Mouse (Mus musculus): Measurements from ENCODE around the gene Kcnma1. TPM values are rescaled to one million over a fixed set of nuclear protein-coding genes. Genes with fewer than 3 reads are reported as not detected.

Kcnma1 gene
- polyA plus RNA-seq, 1 experiment from 2014 or later, result 0.05 TPM

DNA sequence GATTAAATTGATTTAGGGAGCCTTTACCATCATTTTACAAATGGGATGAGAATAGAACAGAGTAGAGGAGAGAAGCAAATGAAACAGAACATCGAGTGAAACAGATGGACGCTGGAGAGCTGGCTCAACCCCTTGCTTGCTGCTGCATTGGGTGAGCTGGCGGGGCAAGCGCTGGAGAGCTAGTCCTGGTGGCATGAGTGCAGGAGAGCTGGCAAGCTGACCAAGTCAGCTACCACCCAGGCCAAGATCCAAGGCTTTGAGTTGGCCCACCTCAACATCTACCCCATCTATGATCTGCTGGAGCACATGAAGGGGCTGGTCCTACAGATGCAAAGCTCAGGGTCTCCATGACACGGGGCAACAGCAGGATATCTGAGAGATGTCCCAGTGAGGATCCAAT, 301.4 kb downstream of the Kcnma1 start:
- WGBS (ENCODE audit: insufficient replicate concordance), result 63% methylated on average over 5 of the region's 5 CpGs
- no peak for ATAC-seq (ENCODE audit: low read depth)

DNA sequence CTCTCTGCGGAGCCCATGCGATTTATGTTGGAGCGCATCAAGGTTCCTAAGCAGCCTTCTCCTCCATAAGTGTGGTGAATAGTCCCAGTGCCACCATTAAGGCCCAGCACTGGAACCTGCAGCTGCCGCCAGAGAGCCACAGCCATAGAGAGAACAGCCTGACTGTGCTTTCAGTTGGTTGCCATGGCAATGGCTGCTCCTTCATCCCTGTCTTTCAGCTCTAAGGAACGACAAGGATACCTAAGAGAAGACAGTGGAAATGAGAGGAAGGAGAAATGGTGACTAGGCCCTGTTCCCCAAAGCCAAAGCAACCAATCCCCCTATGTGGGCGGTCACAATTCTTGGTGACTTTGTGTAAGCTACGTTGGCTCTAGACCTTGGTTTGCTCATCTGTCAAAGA, 303.3 kb downstream of the Kcnma1 start:
- no peaks in the 10 kb centered on the region for H3K36me3 ChIP-seq (ENCODE audit: control insufficient read depth, insufficient read depth)
- H3K9me3 ChIP-seq (replicated peaks; ENCODE audit: control insufficient read depth, low read length), result no peaks in the 10 kb centered on the region
- no peaks in the 10 kb centered on the region for H3K4me1 ChIP-seq (ENCODE audit: control insufficient read depth, low read depth, low read length)
- H3K27ac ChIP-seq (ENCODE audit: low read length), result no peak overlapping the region
- WGBS (ENCODE audit: insufficient replicate concordance), result 56% methylated on average over 7 of the region's 7 CpGs
- no peaks in the 10 kb centered on the region for H3K27me3 ChIP-seq (ENCODE audit: control insufficient read depth, insufficient read depth, low read depth, low read length)
- H3K4me3 ChIP-seq (ENCODE audit: low read depth, low read length), result no peak overlapping the region
- H3K9ac ChIP-seq (ENCODE audit: low read depth, low read length), result no peak overlapping the region
- no peak overlapping the region for H3K4me2 ChIP-seq (ENCODE audit: low read depth, low read length)
- ATAC-seq (ENCODE audit: low read depth), result no peak

More for the DNA sequence above, 301.4 kb downstream of the Kcnma1 start:
- Histone ChIP-seq H3K9ac (ENCODE audit: low read depth, low read length) (no peak overlapping the region), H3K27me3 (ENCODE audit: control insufficient read depth, insufficient read depth, low read depth, low read length) (no peaks in the 10 kb centered on the region), H3K4me1 (ENCODE audit: control insufficient read depth, low read depth, low read length) (no peaks in the 10 kb centered on the region), H3K27ac (ENCODE audit: low read length) (no peak overlapping the region), H3K9me3 (replicated peaks; ENCODE audit: control insufficient read depth, low read length) (no peaks in the 10 kb centered on the region), H3K4me2 (ENCODE audit: low read depth, low read length) (no peak overlapping the region), H3K4me3 (ENCODE audit: low read depth, low read length) (no peak overlapping the region), H3K36me3 (ENCODE audit: control insufficient read depth, insufficient read depth) (no peaks in the 10 kb centered on the region)

DNA sequence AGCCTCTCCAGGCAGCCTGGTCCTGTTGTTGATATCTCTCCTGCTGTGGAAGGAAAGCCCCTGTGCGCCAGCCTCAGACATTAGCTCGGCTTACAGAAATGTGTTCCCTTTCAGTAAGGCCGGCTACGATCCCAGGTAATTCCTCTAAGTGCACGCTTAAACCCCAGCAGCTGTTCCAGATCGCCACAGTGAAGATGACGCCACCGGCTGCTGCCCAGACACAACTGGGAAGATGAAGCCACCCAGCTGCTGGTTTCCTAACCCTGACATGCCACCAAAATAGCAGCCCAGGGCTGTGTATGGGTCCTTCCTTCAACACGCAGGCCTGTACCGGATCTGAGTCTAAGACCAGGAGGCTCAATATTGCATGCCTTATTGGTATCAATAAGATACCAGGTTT, 307.5 kb downstream of the Kcnma1 start:
- H3K4me3 ChIP-seq (ENCODE audit: low read depth, low read length), result no peak overlapping the region
- H3K36me3 ChIP-seq (ENCODE audit: control insufficient read depth, insufficient read depth), result no peaks in the 10 kb centered on the region
- 69% methylated on average over 10 of the region's 10 CpGs for WGBS (ENCODE audit: insufficient replicate concordance)
- H3K9ac ChIP-seq (ENCODE audit: low read depth, low read length), result no peak overlapping the region
- no peak overlapping the region for H3K4me2 ChIP-seq (ENCODE audit: low read depth, low read length)
- H3K4me1 ChIP-seq (ENCODE audit: control insufficient read depth, low read depth, low read length), result no peaks in the 10 kb centered on the region
- no peaks in the 10 kb centered on the region for H3K9me3 ChIP-seq (replicated peaks; ENCODE audit: control insufficient read depth, low read length)
- H3K27me3 ChIP-seq (ENCODE audit: control insufficient read depth, insufficient read depth, low read depth, low read length), result no peaks in the 10 kb centered on the region
- H3K27ac ChIP-seq (ENCODE audit: low read length), result no peak overlapping the region
- no peak for ATAC-seq (ENCODE audit: low read depth)

DNA sequence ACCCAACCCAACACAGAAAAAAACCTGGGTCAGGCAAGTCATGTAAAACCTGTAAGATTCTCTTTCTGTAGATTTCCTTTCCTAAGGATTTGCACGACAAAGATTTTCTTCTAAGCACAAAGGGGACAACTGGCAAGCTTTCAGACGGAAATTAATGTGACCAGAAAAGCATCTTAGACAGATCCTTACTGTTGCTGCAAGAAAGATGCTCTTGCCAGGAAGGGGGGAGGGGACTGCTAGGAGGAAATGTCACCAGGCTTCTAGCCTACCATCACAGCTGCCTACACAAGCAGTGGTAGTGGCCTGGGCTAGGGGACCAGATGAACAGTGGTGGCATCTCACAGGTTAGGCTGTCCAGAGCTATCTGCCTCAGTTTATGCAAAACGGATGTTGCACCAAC, 308.6 kb downstream of the Kcnma1 start:
- no peaks in the 10 kb centered on the region for H3K27me3 ChIP-seq (ENCODE audit: control insufficient read depth, insufficient read depth, low read depth, low read length)

DNA sequence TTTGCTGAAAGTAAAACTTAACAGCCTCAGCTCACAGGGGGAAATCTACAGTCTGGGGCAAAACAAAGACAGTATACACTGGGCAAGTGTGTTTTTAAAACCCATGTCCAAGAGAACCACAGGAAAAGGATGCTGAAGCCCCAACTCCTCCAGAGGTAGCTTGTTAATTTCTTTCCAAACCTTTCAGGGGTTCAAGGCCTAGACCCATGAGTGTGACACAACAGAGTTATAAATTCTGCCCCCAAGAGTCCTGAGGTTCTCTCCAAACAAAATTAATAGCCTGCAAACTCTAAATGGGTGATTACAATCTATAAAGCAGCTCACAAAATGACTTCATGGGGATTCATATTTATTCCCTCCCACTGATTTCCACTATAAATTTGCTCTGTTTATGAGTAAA, 310.0 kb downstream of the Kcnma1 start:
- Histone ChIP-seq H3K27me3 (ENCODE audit: control insufficient read depth, insufficient read depth, low read depth, low read length) (no peaks in the 10 kb centered on the region), H3K27ac (ENCODE audit: low read length) (no peak overlapping the region), H3K4me3 (ENCODE audit: low read depth, low read length) (no peak overlapping the region), H3K4me1 (ENCODE audit: control insufficient read depth, low read depth, low read length) (no peaks in the 10 kb centered on the region), H3K9ac (ENCODE audit: low read depth, low read length) (no peak overlapping the region), H3K4me2 (ENCODE audit: low read depth, low read length) (no peak overlapping the region), H3K36me3 (ENCODE audit: control insufficient read depth, insufficient read depth) (no peaks in the 10 kb centered on the region), H3K9me3 (replicated peaks; ENCODE audit: control insufficient read depth, low read length) (no peaks in the 10 kb centered on the region)
- no peak for ATAC-seq (ENCODE audit: low read depth)

More for the DNA sequence above, 308.6 kb downstream of the Kcnma1 start:
- Histone ChIP-seq H3K4me2 (ENCODE audit: low read depth, low read length) (no peak overlapping the region), H3K9me3 (replicated peaks; ENCODE audit: control insufficient read depth, low read length) (no peaks in the 10 kb centered on the region), H3K36me3 (ENCODE audit: control insufficient read depth, insufficient read depth) (no peaks in the 10 kb centered on the region), H3K4me1 (ENCODE audit: control insufficient read depth, low read depth, low read length) (no peaks in the 10 kb centered on the region), H3K9ac (ENCODE audit: low read depth, low read length) (no peak overlapping the region), H3K4me3 (ENCODE audit: low read depth, low read length) (no peak overlapping the region), H3K27ac (ENCODE audit: low read length) (no peak overlapping the region)
- ATAC-seq (ENCODE audit: low read depth), result no peak
- WGBS (ENCODE audit: insufficient replicate concordance), result 45% methylated on average over 3 of the region's 3 CpGs

DNA sequence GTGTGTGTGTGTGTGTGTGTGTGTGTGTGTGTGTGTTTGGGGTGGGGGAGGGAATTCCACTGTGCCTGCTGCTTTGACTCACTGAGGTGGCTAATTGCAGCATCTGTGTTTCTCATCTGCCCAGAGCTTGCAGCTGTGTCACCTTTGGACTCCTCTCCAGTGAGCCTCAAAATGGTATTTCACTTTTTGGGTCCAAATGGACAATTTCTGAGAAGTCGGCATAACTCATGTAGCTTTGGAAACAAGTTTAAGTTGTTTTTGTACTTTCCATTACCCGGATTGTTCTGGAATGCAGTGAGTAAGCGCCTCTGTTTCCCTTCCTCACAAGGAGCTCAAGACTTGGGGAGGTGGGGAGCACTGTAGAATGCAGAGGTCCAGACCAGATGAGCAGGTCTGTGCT, 317.9 kb downstream of the Kcnma1 start:
- WGBS (ENCODE audit: insufficient replicate concordance), result 54% methylated on average over 3 of the region's 3 CpGs
- no peak overlapping the region for H3K27ac ChIP-seq (ENCODE audit: low read length)
- no peaks in the 10 kb centered on the region for H3K9me3 ChIP-seq (replicated peaks; ENCODE audit: control insufficient read depth, low read length)
- no peaks in the 10 kb centered on the region for H3K36me3 ChIP-seq (ENCODE audit: control insufficient read depth, insufficient read depth)
- no peak for ATAC-seq (ENCODE audit: low read depth)
- no peak overlapping the region for H3K4me3 ChIP-seq (ENCODE audit: low read depth, low read length)
- no peak overlapping the region for H3K4me2 ChIP-seq (ENCODE audit: low read depth, low read length)
- no peak overlapping the region for H3K9ac ChIP-seq (ENCODE audit: low read depth, low read length)
- no peaks in the 10 kb centered on the region for H3K27me3 ChIP-seq (ENCODE audit: control insufficient read depth, insufficient read depth, low read depth, low read length)
- H3K4me1 ChIP-seq (ENCODE audit: control insufficient read depth, low read depth, low read length), result no peaks in the 10 kb centered on the region

DNA sequence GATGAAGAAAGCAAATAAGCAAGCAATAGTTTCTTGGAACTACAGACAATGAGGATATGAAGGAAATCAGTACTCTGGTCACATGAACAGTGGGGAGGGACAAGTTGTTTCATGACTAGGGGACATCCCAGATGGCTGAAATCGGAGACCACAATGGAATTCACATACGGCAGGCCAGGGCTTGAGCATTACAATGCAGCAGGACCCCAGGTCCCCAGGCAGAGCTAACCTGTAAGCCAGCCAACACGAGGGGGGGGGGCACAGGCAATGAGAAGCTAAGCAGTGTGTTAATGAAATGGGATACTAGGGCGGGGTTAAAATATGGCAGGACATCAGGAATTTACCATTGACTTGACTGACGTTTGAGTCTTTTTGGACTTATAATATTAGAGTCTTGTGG, 324.6 kb downstream of the Kcnma1 start:
- ATAC-seq (ENCODE audit: low read depth), result no peak

DNA sequence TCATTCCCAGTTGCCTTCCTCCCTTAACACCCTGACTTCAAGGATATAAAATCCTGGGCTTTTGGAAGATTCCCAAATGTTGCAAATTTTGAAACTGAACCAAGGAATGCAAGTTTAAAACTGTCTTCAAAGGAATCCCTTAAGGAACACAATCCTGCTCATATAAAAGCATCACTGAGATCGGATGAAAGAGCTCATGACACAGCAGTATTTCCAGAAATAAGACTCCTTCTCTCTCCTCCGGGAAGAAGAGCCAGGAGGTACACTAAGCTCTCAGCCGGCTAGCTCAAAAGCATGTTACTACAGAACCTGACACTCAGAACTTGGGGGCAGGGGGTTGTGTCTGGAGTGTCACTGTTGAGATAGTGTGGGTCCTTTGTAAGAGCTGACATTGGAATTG, 325.8 kb downstream of the Kcnma1 start:
- no peaks in the 10 kb centered on the region for H3K36me3 ChIP-seq (ENCODE audit: control insufficient read depth, insufficient read depth)
- no peaks in the 10 kb centered on the region for H3K27me3 ChIP-seq (ENCODE audit: control insufficient read depth, insufficient read depth, low read depth, low read length)
- WGBS (ENCODE audit: insufficient replicate concordance), result 58% methylated on average over 3 of the region's 3 CpGs
- no peak overlapping the region for H3K9ac ChIP-seq (ENCODE audit: low read depth, low read length)
- H3K4me1 ChIP-seq (ENCODE audit: control insufficient read depth, low read depth, low read length), result no peaks in the 10 kb centered on the region
- no peak overlapping the region for H3K4me2 ChIP-seq (ENCODE audit: low read depth, low read length)
- ATAC-seq (ENCODE audit: low read depth), result no peak
- H3K27ac ChIP-seq (ENCODE audit: low read length), result no peak overlapping the region
- no peak overlapping the region for H3K4me3 ChIP-seq (ENCODE audit: low read depth, low read length)
- no peaks in the 10 kb centered on the region for H3K9me3 ChIP-seq (replicated peaks; ENCODE audit: control insufficient read depth, low read length)

More for the DNA sequence above, 324.6 kb downstream of the Kcnma1 start:
- Histone ChIP-seq H3K27me3 (ENCODE audit: control insufficient read depth, insufficient read depth, low read depth, low read length) (no peaks in the 10 kb centered on the region), H3K4me3 (ENCODE audit: low read depth, low read length) (no peak overlapping the region), H3K4me1 (ENCODE audit: control insufficient read depth, low read depth, low read length) (no peaks in the 10 kb centered on the region), H3K36me3 (ENCODE audit: control insufficient read depth, insufficient read depth) (no peaks in the 10 kb centered on the region), H3K9ac (ENCODE audit: low read depth, low read length) (no peak overlapping the region), H3K27ac (ENCODE audit: low read length) (no peak overlapping the region), H3K9me3 (replicated peaks; ENCODE audit: control insufficient read depth, low read length) (no peaks in the 10 kb centered on the region), H3K4me2 (ENCODE audit: low read depth, low read length) (no peak overlapping the region)
- 49% methylated on average over 5 of the region's 5 CpGs for WGBS (ENCODE audit: insufficient replicate concordance)

DNA sequence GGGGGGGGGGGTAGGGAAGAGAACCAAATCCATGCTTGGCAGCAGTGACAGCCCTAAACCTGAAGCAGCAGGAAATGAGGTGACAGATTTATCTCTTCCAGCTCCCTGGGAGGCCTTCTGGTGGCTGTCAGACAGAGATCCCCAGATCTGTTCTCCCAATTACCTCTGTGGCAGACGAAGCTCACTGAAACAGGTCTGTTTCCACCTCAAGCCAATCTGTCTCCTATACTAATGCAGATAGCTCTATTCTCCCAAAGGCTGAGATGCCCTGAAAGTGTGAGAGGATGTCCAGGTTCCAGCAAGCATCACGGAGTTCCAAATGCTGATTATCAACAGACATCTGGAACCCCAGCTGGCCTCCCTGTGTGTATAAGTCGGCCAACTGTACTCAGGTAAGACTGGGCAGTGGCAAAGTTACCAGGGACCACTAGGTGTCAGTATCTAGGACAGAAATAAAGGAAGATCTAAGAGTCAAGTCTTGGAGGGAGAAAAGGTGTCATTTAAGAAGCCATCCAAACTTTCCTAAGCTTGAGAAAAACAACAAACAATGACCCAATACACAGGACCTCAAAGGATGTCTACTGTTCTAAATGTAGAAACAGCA, 329.7 kb downstream of the Kcnma1 start:
- Histone ChIP-seq H3K4me1 (ENCODE audit: control insufficient read depth, low read depth, low read length) (no peaks in the 10 kb centered on the region), H3K4me3 (ENCODE audit: low read depth, low read length) (no peak overlapping the region), H3K27me3 (ENCODE audit: control insufficient read depth, insufficient read depth, low read depth, low read length) (no peaks in the 10 kb centered on the region), H3K4me2 (ENCODE audit: low read depth, low read length) (no peak overlapping the region), H3K27ac (ENCODE audit: low read length) (no peak overlapping the region), H3K9ac (ENCODE audit: low read depth, low read length) (no peak overlapping the region), H3K36me3 (ENCODE audit: control insufficient read depth, insufficient read depth) (no peaks in the 10 kb centered on the region), H3K9me3 (replicated peaks; ENCODE audit: control insufficient read depth, low read length) (no peaks in the 10 kb centered on the region)
- WGBS (ENCODE audit: insufficient replicate concordance), result 12% methylated on average over 3 of the region's 3 CpGs
- ATAC-seq (ENCODE audit: low read depth), result no peak

All from liver, embryonic 16.5 days (tissue).